25 mouse cellular contexts compared by ENCODE assay signal in genomic region chr11:36674141-36674540, GRCm38 (mm10).
DNase-seq lines count a peak whose midpoint lies in the region; ATAC-seq lines count a peak whose summit lies in the region.
"Had no signal": no experiment of that assay in that cellular context is flagged by ENCODE, and none has a peak within 500 bp of the region (broad histone marks: within the 10 kb centered on the region; RNA-seq: fewer than 3 reads in every experiment).

No protein-coding gene starts in this region.

- no peak for DNase-seq in forebrain, embryonic 11.5 days (ENCODE audit: low spot score)
- DNase-seq in hindbrain, embryonic 10.5 days (ENCODE audit: low spot score): no peak
- no peak for DNase-seq in urinary bladder, postnatal 4 days (ENCODE audit: low spot score in 2 of 2)
- DNase-seq in cerebellum, adult 11-12 months: no peak
- no peak for DNase-seq in spleen, postnatal 36 days (ENCODE audit: low spot score in 2 of 2)
- DNase-seq: adrenal gland, postnatal 36 days; cerebellum, adult 18-20 months; cerebellum, postnatal 14 days; gastrocnemius, postnatal 36 days; heart, adult 2 months; heart, postnatal 14 days; kidney, adult 8-10 months; kidney, postnatal 14 days; lung, adult 18-20 months; lung, postnatal 14 days; thymus, adult 18-20 months; thymus, postnatal 4 days had no signal

- H3K9ac ChIP-seq in forebrain, embryonic 16.5 days (replicated peaks; ENCODE audit: low read depth, low read length): no peak overlapping the region
- no peak overlapping the region for H3K9ac ChIP-seq in forebrain, embryonic 11.5 days (ENCODE audit: low read length)
- H3K9ac ChIP-seq in hindbrain, embryonic 15.5 days: no peak overlapping the region
- 0 out of 2 replicates have a peak overlapping the region, but pooled peaks have one; percentile 20 for H3K9ac ChIP-seq in midbrain, embryonic 15.5 days
- H3K9ac ChIP-seq: heart, embryonic 13.5 days; limb, embryonic 13.5 days; liver, embryonic 12.5 days; stomach, embryonic 15.5 days had no signal

- H3K36me3 ChIP-seq in forebrain, embryonic 16.5 days (ENCODE audit: control insufficient read depth, insufficient read depth): no peaks in the 10 kb centered on the region
- no peaks in the 10 kb centered on the region for H3K36me3 ChIP-seq in forebrain, embryonic 11.5 days (ENCODE audit: control insufficient read depth, insufficient read depth, low read length)
- no peaks in the 10 kb centered on the region for H3K36me3 ChIP-seq in hindbrain, embryonic 10.5 days
- H3K36me3 ChIP-seq in hindbrain, embryonic 15.5 days: no peaks in the 10 kb centered on the region
- no peaks in the 10 kb centered on the region for H3K36me3 ChIP-seq in midbrain, embryonic 15.5 days (replicated peaks)
- H3K36me3 ChIP-seq: heart, embryonic 13.5 days; limb, embryonic 13.5 days; liver, embryonic 12.5 days; stomach, embryonic 15.5 days had no signal

- no peak for ATAC-seq in forebrain, embryonic 16.5 days
- no peak for ATAC-seq in forebrain, embryonic 11.5 days (replicated peaks; ENCODE audit: low FRiP score)
- ATAC-seq in hindbrain, embryonic 15.5 days (ENCODE audit: low FRiP score, low read depth): no peak
- no peak for ATAC-seq in midbrain, embryonic 15.5 days (replicated peaks)
- ATAC-seq: CD4-positive, CD25-positive, alpha-beta regulatory T cell, adult 4 months; liver, embryonic 12.5 days had no signal

- H3K4me1 ChIP-seq in forebrain, embryonic 16.5 days (replicated peaks; ENCODE audit: control insufficient read depth, insufficient read depth, low read length): peaks cover 20% of the 10 kb centered on the region
- no peaks in the 10 kb centered on the region; the same call in 1 of the 2 replicates for H3K4me1 ChIP-seq in forebrain, embryonic 11.5 days (replicated peaks; ENCODE audit: control insufficient read depth, insufficient read depth, low read length)
- peaks cover 44% of the 10 kb centered on the region for H3K4me1 ChIP-seq in hindbrain, embryonic 10.5 days (replicated peaks)
- peaks cover 32% of the 10 kb centered on the region for H3K4me1 ChIP-seq in hindbrain, embryonic 15.5 days (replicated peaks)
- peaks cover 37% of the 10 kb centered on the region for H3K4me1 ChIP-seq in midbrain, embryonic 15.5 days
- H3K4me1 ChIP-seq: liver, embryonic 12.5 days; stomach, embryonic 15.5 days had no signal

- no peak overlapping the region for H3K4me3 ChIP-seq in forebrain, embryonic 16.5 days (replicated peaks; ENCODE audit: low read length)
- no peak overlapping the region for H3K4me3 ChIP-seq in forebrain, embryonic 11.5 days (ENCODE audit: low read depth, low read length)
- no peak overlapping the region for H3K4me3 ChIP-seq in hindbrain, embryonic 10.5 days
- peak overlapping the region; percentile 18 for H3K4me3 ChIP-seq in hindbrain, embryonic 15.5 days
- peak overlapping the region; percentile 13 for H3K4me3 ChIP-seq in midbrain, embryonic 15.5 days
- H3K4me3 ChIP-seq: heart, adult 2 months; heart, embryonic 13.5 days; limb, embryonic 13.5 days; liver, embryonic 12.5 days; stomach, embryonic 15.5 days had no signal

- no peaks in the 10 kb centered on the region for H3K9me3 ChIP-seq in forebrain, embryonic 16.5 days (ENCODE audit: control insufficient read depth, low read length)
- no peaks in the 10 kb centered on the region for H3K9me3 ChIP-seq in forebrain, embryonic 11.5 days (ENCODE audit: control insufficient read depth, low read length)
- H3K9me3 ChIP-seq in hindbrain, embryonic 10.5 days: no peaks in the 10 kb centered on the region
- H3K9me3 ChIP-seq in hindbrain, embryonic 15.5 days: no peaks in the 10 kb centered on the region
- H3K9me3 ChIP-seq in midbrain, embryonic 15.5 days: no peaks in the 10 kb centered on the region
- H3K9me3 ChIP-seq: heart, embryonic 13.5 days; limb, embryonic 13.5 days; liver, embryonic 12.5 days; stomach, embryonic 15.5 days had no signal

- 44% methylated on average over 5 of the region's 5 CpGs for WGBS in forebrain, embryonic 16.5 days
- 63% methylated on average over 5 of the region's 5 CpGs for WGBS in forebrain, embryonic 11.5 days
- 54% methylated on average over 5 of the region's 5 CpGs for WGBS in hindbrain, embryonic 10.5 days
- whole genome bisulfite sequencing in hindbrain, embryonic 15.5 days: 36% methylated on average over 5 of the region's 5 CpGs
- WGBS in midbrain, embryonic 15.5 days: 34% methylated on average over 5 of the region's 5 CpGs

- H3K27ac ChIP-seq in forebrain, embryonic 16.5 days (ENCODE audit: low read length): no peak overlapping the region
- no peak overlapping the region for H3K27ac ChIP-seq in forebrain, embryonic 11.5 days (ENCODE audit: low read depth, low read length)
- 0 out of 2 replicates have a peak overlapping the region, but pooled peaks have one; percentile 3 for H3K27ac ChIP-seq in hindbrain, embryonic 10.5 days
- no peak overlapping the region; the same call in 1 of the 2 replicates for H3K27ac ChIP-seq in hindbrain, embryonic 15.5 days (replicated peaks)
- H3K27ac ChIP-seq in midbrain, embryonic 15.5 days: no peak overlapping the region; the same call in 1 of the 2 replicates
- H3K27ac ChIP-seq: heart, adult 2 months; heart, embryonic 13.5 days; limb, embryonic 13.5 days; liver, embryonic 12.5 days; stomach, embryonic 15.5 days had no signal

- peak overlapping the region; percentile 22 for H3K4me2 ChIP-seq in forebrain, embryonic 16.5 days (ENCODE audit: low read length)
- H3K4me2 ChIP-seq in forebrain, embryonic 11.5 days (ENCODE audit: low read depth, low read length, severe bottlenecking): no peak overlapping the region
- H3K4me2 ChIP-seq in hindbrain, embryonic 15.5 days: peak overlapping the region; percentile 55
- H3K4me2 ChIP-seq in midbrain, embryonic 15.5 days: peak overlapping the region; percentile 54
- H3K4me2 ChIP-seq: heart, embryonic 13.5 days; limb, embryonic 13.5 days; liver, embryonic 12.5 days; stomach, embryonic 15.5 days had no signal

- H3K27me3 ChIP-seq in forebrain, embryonic 16.5 days (replicated peaks; ENCODE audit: control insufficient read depth, insufficient read depth, low read length): no peaks in the 10 kb centered on the region
- H3K27me3 ChIP-seq in forebrain, embryonic 11.5 days (ENCODE audit: control insufficient read depth, insufficient read depth, low read length): no peaks in the 10 kb centered on the region; the same call in 1 of the 2 replicates
- H3K27me3 ChIP-seq in hindbrain, embryonic 10.5 days (ENCODE audit: insufficient read depth, poor library complexity, severe bottlenecking): no peaks in the 10 kb centered on the region
- H3K27me3 ChIP-seq in hindbrain, embryonic 15.5 days: no peaks in the 10 kb centered on the region
- no peaks in the 10 kb centered on the region for H3K27me3 ChIP-seq in midbrain, embryonic 15.5 days (replicated peaks)

Comparison
In these comparisons a context has a peak if more than half of its experiments do, and no peak if none do; other contexts are left out.
1. H3K4me3 ChIP-seq: peak in hindbrain, embryonic 15.5 days (single experiment) and midbrain, embryonic 15.5 days (single experiment); none in forebrain, embryonic 16.5 days (single experiment), forebrain, embryonic 11.5 days (single experiment) and hindbrain, embryonic 10.5 days (single experiment).